Comparison of ENCODE assay signal across 20 mouse cellular contexts in the genomic region with DNA sequence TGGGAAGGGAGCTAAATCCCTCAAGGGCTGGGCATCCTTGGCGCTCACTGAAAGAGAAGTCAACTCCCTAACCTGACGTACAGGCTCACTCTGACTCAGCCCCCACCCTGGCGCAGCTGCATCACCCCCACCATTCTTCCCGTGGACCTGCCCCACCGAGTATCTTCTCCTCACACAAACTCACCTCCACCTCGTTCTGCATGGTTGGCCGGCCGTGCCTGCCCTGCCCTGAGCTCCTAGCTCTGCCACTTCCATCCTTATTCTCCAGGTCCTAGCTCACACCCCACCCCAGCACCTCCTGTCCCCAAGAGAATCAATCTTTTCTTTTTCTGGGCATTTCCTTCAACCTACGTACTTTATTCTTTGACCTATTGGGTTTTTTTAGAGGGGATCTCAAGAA.
"Had no signal": no experiment of that assay in that cellular context is flagged by ENCODE, and none has a peak within 500 bp of the region (broad histone marks: within the 10 kb centered on the region; RNA-seq: fewer than 3 reads in every experiment).

No protein-coding gene starts in this region.

- DNase-seq: kidney, adult 2 months; left cerebral cortex, postnatal 4 days; liver, postnatal 0 days; lung, embryonic 14.5 days; right cerebral cortex, adult 18-20 months; right cerebral cortex, postnatal 14 days; right cerebral cortex, postnatal 4 days; thymus, adult 18-20 months; thymus, postnatal 36 days had no signal

- ATAC-seq: liver, postnatal 0 days; lung, postnatal 0 days; midbrain, embryonic 15.5 days had no signal

- H3K27ac ChIP-seq: intestine, embryonic 15.5 days; limb, embryonic 12.5 days; limb, embryonic 15.5 days; liver, embryonic 14.5 days; macrophage; midbrain, embryonic 12.5 days; midbrain, embryonic 15.5 days; neural tube, embryonic 12.5 days; neural tube, embryonic 15.5 days had no signal

- H3K4me2 ChIP-seq: intestine, embryonic 15.5 days; limb, embryonic 12.5 days; limb, embryonic 15.5 days; liver, embryonic 11.5 days; lung, embryonic 14.5 days; midbrain, embryonic 12.5 days; midbrain, embryonic 15.5 days; neural tube, embryonic 12.5 days; neural tube, embryonic 15.5 days had no signal

- H3K4me1 ChIP-seq: intestine, embryonic 15.5 days; limb, embryonic 12.5 days; midbrain, embryonic 12.5 days; midbrain, embryonic 15.5 days; neural tube, embryonic 12.5 days; neural tube, embryonic 15.5 days had no signal

- H3K4me3 ChIP-seq: intestine, embryonic 15.5 days; limb, embryonic 12.5 days; limb, embryonic 15.5 days; midbrain, embryonic 12.5 days; midbrain, embryonic 15.5 days; neural tube, embryonic 12.5 days; neural tube, embryonic 15.5 days had no signal

- H3K27me3 ChIP-seq: intestine, embryonic 15.5 days; limb, embryonic 12.5 days; limb, embryonic 15.5 days; midbrain, embryonic 15.5 days; neural tube, embryonic 12.5 days; neural tube, embryonic 15.5 days had no signal

- H3K36me3 ChIP-seq: intestine, embryonic 15.5 days; limb, embryonic 12.5 days; limb, embryonic 15.5 days; midbrain, embryonic 12.5 days; midbrain, embryonic 15.5 days; neural tube, embryonic 12.5 days; neural tube, embryonic 15.5 days had no signal

- H3K9ac ChIP-seq: intestine, embryonic 15.5 days; limb, embryonic 12.5 days; limb, embryonic 15.5 days; liver, embryonic 14.5 days; liver, postnatal 0 days; lung, embryonic 14.5 days; midbrain, embryonic 12.5 days; midbrain, embryonic 15.5 days; neural tube, embryonic 12.5 days; neural tube, embryonic 15.5 days had no signal

- H3K9me3 ChIP-seq: intestine, embryonic 15.5 days; limb, embryonic 15.5 days; midbrain, embryonic 12.5 days; midbrain, embryonic 15.5 days; neural tube, embryonic 12.5 days; neural tube, embryonic 15.5 days had no signal
